Mouse (Mus musculus): ENCODE measurements at regions not wholly inside any gene's neighbourhood (a gene's known extent, or its start where the extent isn't known, plus 50 kb on each side); places are given as distances from the start of the nearest gene placed in this dataset.
"Not testable (repeated sequence)": the region's sequence is repeated elsewhere in the genome, so short reads cannot be mapped to it uniquely, and the experiment has no call there.

- peak; percentile 19 for DNase-seq
Measured at GRCm38 (mm10) chr3:56980593-56981304, 321.0 kb downstream of the Tm4sf1 start.

- DNase-seq: no peak
Measured at GRCm38 (mm10) chr3:56966008-56966407, 335.8 kb downstream of the Tm4sf1 start.

- DNase-seq: no peak
Measured at GRCm38 (mm10) chr3:56965444-56965843, 336.3 kb downstream of the Tm4sf1 start.

- DNase-seq: no peak
Measured at GRCm38 (mm10) chr3:56964156-56964555, 337.6 kb downstream of the Tm4sf1 start.

- peak; percentile 58 for DNase-seq
Measured at GRCm38 (mm10) chr3:56963251-56963650, 338.5 kb downstream of the Tm4sf1 start.

GRCm38 (mm10) chr3:56962248-56963013 is 339.4 kb downstream of the Tm4sf1 start:
- peak; percentile 93 for DNase-seq

- DNase-seq: no peak
Measured at GRCm38 (mm10) chr3:56956978-56957377, 344.8 kb downstream of the Tm4sf1 start.

GRCm38 (mm10) chr3:56955799-56956121 is 346.0 kb downstream of the Tm4sf1 start:
- DNase-seq: no peak

GRCm38 (mm10) chr3:56955098-56955798 is 346.5 kb downstream of the Tm4sf1 start:
- no peak for DNase-seq

- DNase-seq: not testable (repeated sequence)
Measured at GRCm38 (mm10) chr3:56942557-56942956, 359.2 kb downstream of the Tm4sf1 start.

- not testable (repeated sequence) for DNase-seq
Measured at GRCm38 (mm10) chr3:56928940-56929339, 372.8 kb downstream of the Tm4sf1 start.

GRCm38 (mm10) chr3:56898491-56898890 is 403.3 kb downstream of the Tm4sf1 start:
- no peak for DNase-seq

GRCm38 (mm10) chr3:56877062-56877461 is 424.7 kb downstream of the Tm4sf1 start:
- DNase-seq: no peak

- no peak for DNase-seq
Measured at GRCm38 (mm10) chr3:56863591-56863990, 438.2 kb downstream of the Tm4sf1 start.

GRCm38 (mm10) chr3:56859841-56860240 is 441.9 kb downstream of the Tm4sf1 start:
- DNase-seq: peak; percentile 21

GRCm38 (mm10) chr3:56845462-56845770 is 456.4 kb downstream of the Tm4sf1 start:
- DNase-seq: no peak

GRCm38 (mm10) chr3:56844681-56845461 is 456.9 kb downstream of the Tm4sf1 start:
- DNase-seq: peak; percentile 24

- no peak for DNase-seq
Measured at GRCm38 (mm10) chr3:56837176-56837575, 464.6 kb downstream of the Tm4sf1 start.

- no peak for DNase-seq
Measured at GRCm38 (mm10) chr3:56830315-56831097, 471.3 kb downstream of the Tm4sf1 start.

- no peak for DNase-seq
Measured at GRCm38 (mm10) chr3:56824157-56824556, 477.6 kb downstream of the Tm4sf1 start.

GRCm38 (mm10) chr3:56810548-56811071 is 491.2 kb downstream of the Tm4sf1 start:
- peak; percentile 42 for DNase-seq

- no peak for DNase-seq
Measured at GRCm38 (mm10) chr3:56793054-56793453, 508.7 kb downstream of the Tm4sf1 start.
